Mouse (Mus musculus) mature B cell (primary cell): ENCODE data around the gene Pelo.

ENCODE experiments used
- in situ Hi-C: fragments of 300-500 bp; cut with MboI; formaldehyde crosslinking; loops from 2 replicates; pipeline ENCODE4 v1.14.3; 2019

Gene Pelo

GRCm38 (mm10) chr13:115042652-115043051 is 47.3 kb downstream of the Pelo start:
- in situ Hi-C loops = no loop called here
